Mouse (Mus musculus): ENCODE data around the gene Nkg7. TPM values are rescaled to one million over a fixed set of nuclear protein-coding genes. Genes with fewer than 3 reads are reported as not detected.

Nkg7 gene
- total RNA-seq, 2 experiments from 2014 or later: not detected

- intact Hi-C loops (cut with DNase I): loop anchor here (10.0 kb wide), 1 partner anchor 128 kb away; the partner anchor contains the start of gene Zfp715
These were observed 5.8 kb downstream of the Nkg7 start for GRCm38 (mm10) chr7:43442684-43443083.

GRCm38 (mm10) chr7:43443126-43443916 is 6.4 kb downstream of the Nkg7 start:
- intact Hi-C loops (cut with DNase I): loop anchor here (10.0 kb wide), 1 partner anchor 129 kb away; the partner anchor contains the start of gene Zfp715
- DNase-seq (ENCODE audit: low spot score in 2 of 2): peak; percentile 38 to 66

More at GRCm38 (mm10) chr7:43442684-43443083, 5.8 kb downstream of the Nkg7 start:
- DNase-seq (ENCODE audit: low spot score in 2 of 2): no peak

GRCm38 (mm10) chr7:43443917-43444293 is 7.0 kb downstream of the Nkg7 start, which contains the start of the genes Etfb and Gm45233:
Gene Etfb (plus strand): TSS chr7:43444083.
Gene Gm45233 (plus strand): TSS chr7:43444128.
- intact Hi-C loops (cut with DNase I): loop anchor here (10.0 kb wide), 1 partner anchor 129 kb away; the partner anchor contains the start of gene Zfp715
- DNase-seq (ENCODE audit: low spot score in 2 of 2): peak; percentile 94 to 95

- intact Hi-C loops (cut with DNase I): loop anchor here (10.0 kb wide), 1 partner anchor 133 kb away; the partner anchor contains the start of gene Zfp715
- no peak for DNase-seq (ENCODE audit: low spot score in 2 of 2)
These were observed 10.9 kb downstream of the Nkg7 start for GRCm38 (mm10) chr7:43447801-43448200.

- intact Hi-C loops (cut with DNase I): loop anchor here (10.0 kb wide), 1 partner anchor 133 kb away; the partner anchor contains the start of gene Zfp715
- DNase-seq (ENCODE audit: low spot score in 2 of 2): no peak
These were observed 11.4 kb downstream of the Nkg7 start for GRCm38 (mm10) chr7:43448246-43448645.

- intact Hi-C loops (cut with DNase I): loop anchor here (10.0 kb wide), 1 partner anchor 135 kb away; the partner anchor contains the start of gene Zfp715
- no peak for DNase-seq (ENCODE audit: low spot score in 2 of 2)
These were observed 12.9 kb downstream of the Nkg7 start for GRCm38 (mm10) chr7:43449811-43450210.

- intact Hi-C loops (cut with DNase I): no loop called here
- DNase-seq (ENCODE audit: low spot score in 2 of 2): no peak
These were observed 14.9 kb downstream of the Nkg7 start for GRCm38 (mm10) chr7:43451726-43452125.

- DNase-seq (ENCODE audit: low spot score in 2 of 2): no peak
- intact Hi-C loops (cut with DNase I): no loop called here
These were observed 15.7 kb downstream of the Nkg7 start for GRCm38 (mm10) chr7:43452609-43453008.

GRCm38 (mm10) chr7:43453599-43454355 is 16.9 kb downstream of the Nkg7 start:
- intact Hi-C loops (cut with DNase I): no loop called here
- no peak for DNase-seq (ENCODE audit: low spot score in 2 of 2)

GRCm38 (mm10) chr7:43454371-43454770 is 17.5 kb downstream of the Nkg7 start:
- DNase-seq (ENCODE audit: low spot score in 2 of 2): no peak
- intact Hi-C loops (cut with DNase I): no loop called here

- intact Hi-C loops (cut with DNase I): loop anchor here (10.0 kb wide), 1 partner anchor 178 kb away; no protein-coding TSS in a partner anchor
- DNase-seq (ENCODE audit: low spot score in 2 of 2): no peak
These were observed 26.0 kb downstream of the Nkg7 start, which contains the start of gene Vsig10l for GRCm38 (mm10) chr7:43462851-43463250. Gene Vsig10l (plus strand): TSS chr7:43463151.

- intact Hi-C loops (cut with DNase I): loop anchor here (10.0 kb wide), 1 partner anchor 179 kb away; no protein-coding TSS in a partner anchor
- DNase-seq (ENCODE audit: low spot score in 2 of 2): no peak
These were observed 27.1 kb downstream of the Nkg7 start for GRCm38 (mm10) chr7:43463976-43464375.

GRCm38 (mm10) chr7:43464864-43465343 is 28.0 kb downstream of the Nkg7 start:
- DNase-seq (ENCODE audit: low spot score in 2 of 2): no peak
- intact Hi-C loops (cut with DNase I): loop anchor here (5.0 to 10.0 kb wide), 2 partner anchors 43 to 180 kb away; no protein-coding TSS in a partner anchor

GRCm38 (mm10) chr7:43465344-43466098 is 28.6 kb downstream of the Nkg7 start:
- DNase-seq (ENCODE audit: low spot score in 2 of 2): peak; percentile 78 to 91
- intact Hi-C loops (cut with DNase I): loop anchor here (5.0 to 10.0 kb wide), 2 partner anchors 43 to 181 kb away; no protein-coding TSS in a partner anchor

GRCm38 (mm10) chr7:43466099-43466694 is 29.3 kb downstream of the Nkg7 start:
- peak; percentile 76 to 85 for DNase-seq (ENCODE audit: low spot score in 2 of 2)
- intact Hi-C loops (cut with DNase I): loop anchor here (5.0 to 10.0 kb wide), 2 partner anchors 44 to 181 kb away; no protein-coding TSS in a partner anchor

- intact Hi-C loops (cut with DNase I): no loop called here
- DNase-seq (ENCODE audit: low spot score in 2 of 2): peak in 1 of 2 experiments; percentile 36
These were observed 33.5 kb downstream of the Nkg7 start for GRCm38 (mm10) chr7:43470373-43470772.

- intact Hi-C loops (cut with DNase I): no loop called here
- DNase-seq (ENCODE audit: low spot score in 2 of 2): no peak
These were observed 38.8 kb downstream of the Nkg7 start for GRCm38 (mm10) chr7:43475706-43476105.

- intact Hi-C loops (cut with DNase I): no loop called here
- no peak for DNase-seq (ENCODE audit: low spot score in 2 of 2)
These were observed 39.5 kb downstream of the Nkg7 start for GRCm38 (mm10) chr7:43476376-43476775.
